Mouse (Mus musculus) testis, adult 2 months (tissue): ENCODE results near the gene Zfyve28. TPM values are rescaled to one million over a fixed set of nuclear protein-coding genes. Genes with fewer than 3 reads are reported as not detected.

Experiments used
- H3K27ac ChIP-seq: fragments of 200-500 bp; 2 replicates; pipeline ENCODE4 v1.5.1; 2012; ENCODE audit warnings: low read depth, low read length; ENCODE audit not compliant: control insufficient read depth, insufficient read depth
- H3K27me3 ChIP-seq: fragments of 200-500 bp; 2 replicates; pipeline ENCODE4 v1.6.1; 2012; ENCODE audit warnings: mild to moderate bottlenecking, low read length, moderate library complexity; ENCODE audit not compliant: control insufficient read depth, insufficient read depth
- H3K36me3 ChIP-seq: fragments of 200-500 bp; 2 replicates; pipeline ENCODE4 v1.6.1; 2012; ENCODE audit warnings: mild to moderate bottlenecking, low read length; ENCODE audit not compliant: control insufficient read depth, insufficient read depth
- H3K4me1 ChIP-seq: fragments of 200-500 bp; 2 replicates; pipeline ENCODE4 v1.6.1; 2012; ENCODE audit warnings: low read length; ENCODE audit not compliant: control insufficient read depth, insufficient read depth
- H3K4me3 ChIP-seq: fragments of 200-500 bp; 2 replicates; pipeline ENCODE4 v1.5.1; 2012; ENCODE audit warnings: low read depth, mild to moderate bottlenecking, low read length, moderate library complexity, mixed read lengths; ENCODE audit not compliant: control insufficient read depth
- CTCF ChIP-seq: fragments of 200-500 bp; IDR thresholded peaks from 2 replicates; pipeline ENCODE4 v1.5.1; 2012; ENCODE audit warnings: low read depth, mild to moderate bottlenecking, inconsistent platforms, low read length, moderate library complexity; ENCODE audit not compliant: control insufficient read depth, insufficient read depth, insufficient replicate concordance
- POLR2A ChIP-seq: fragments of 200-500 bp; IDR thresholded peaks from 2 replicates; pipeline ENCODE4 v1.6.1; 2012; ENCODE audit warnings: low read depth, mild to moderate bottlenecking, inconsistent platforms, low read length, moderate library complexity; ENCODE audit not compliant: control insufficient read depth
- polyA plus RNA-seq: library from polyadenylated mRNA; depleted of rRNA; stranded (reverse); fragments of >200 nt; gene quantifications from 2 replicates; pipeline ENCODE4 v1.2.3, GENCODE M21; 2012

Zfyve28 gene
- polyA plus RNA-seq, 1 experiment = 2.5 TPM

GRCm38 (mm10) chr5:34182486-34182885 lies 105.8 kb downstream of the Zfyve28 start:
- no peak overlapping the region for H3K27ac ChIP-seq
- TF ChIP-seq CTCF = no peak
- no peak for TF ChIP-seq POLR2A
- H3K36me3 ChIP-seq = no peaks in the 10 kb centered on the region; the same call in 1 of the 2 replicates
- no peak overlapping the region for H3K4me3 ChIP-seq
- H3K4me1 ChIP-seq = peaks cover 16% of the 10 kb centered on the region
- H3K27me3 ChIP-seq = no peaks in the 10 kb centered on the region

GRCm38 (mm10) chr5:34177821-34178220 lies 110.4 kb downstream of the Zfyve28 start:
- Histone ChIP-seq H3K4me3 (no peak overlapping the region), H3K36me3 (no peaks in the 10 kb centered on the region; the same call in 1 of the 2 replicates), H3K4me1 (0 out of 2 replicates have a peak, but pooled peaks cover 2% of the 10 kb centered on the region), H3K27me3 (no peaks in the 10 kb centered on the region), H3K27ac (no peak overlapping the region)
- TF ChIP-seq CTCF (no peak), POLR2A (no peak)

- no peak overlapping the region for H3K27ac ChIP-seq
- H3K27me3 ChIP-seq = no peaks in the 10 kb centered on the region
- no peak for TF ChIP-seq POLR2A
- H3K4me1 ChIP-seq = 0 out of 2 replicates have a peak, but pooled peaks cover 2% of the 10 kb centered on the region
- H3K4me3 ChIP-seq = no peak overlapping the region
- no peaks in the 10 kb centered on the region; the same call in 1 of the 2 replicates for H3K36me3 ChIP-seq
These were observed 111.2 kb downstream of the Zfyve28 start for GRCm38 (mm10) chr5:34177091-34177490.

DNA sequence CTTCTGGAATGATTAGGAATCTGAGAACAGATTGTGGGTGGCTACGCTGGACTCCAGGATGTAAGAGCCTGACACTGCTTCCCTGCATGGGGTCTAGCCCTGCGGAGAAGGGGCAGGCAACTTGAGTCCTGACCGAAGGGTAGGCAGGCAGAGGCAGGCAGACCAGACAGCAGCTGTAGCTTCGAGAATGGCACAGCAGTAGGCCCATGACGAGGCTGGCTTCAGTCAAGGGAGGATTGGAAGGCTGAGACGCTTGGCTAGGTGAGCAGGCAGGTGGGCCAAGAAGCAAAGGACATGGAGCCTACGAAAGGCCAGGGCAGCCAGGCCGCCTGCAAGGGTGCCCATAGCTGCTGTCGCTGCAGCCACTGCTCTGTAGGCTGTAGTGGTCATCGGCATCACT lies 111.6 kb downstream of the Zfyve28 start:
- Histone ChIP-seq H3K27me3 (no peaks in the 10 kb centered on the region), H3K36me3 (no peaks in the 10 kb centered on the region), H3K4me1 (0 out of 2 replicates have a peak, but pooled peaks cover under 1% of the 10 kb centered on the region), H3K27ac (no peak overlapping the region), H3K4me3 (no peak overlapping the region)
- no peak for TF ChIP-seq CTCF
- peak; percentile 28; the same call in 1 of the 2 replicates for TF ChIP-seq POLR2A

DNA sequence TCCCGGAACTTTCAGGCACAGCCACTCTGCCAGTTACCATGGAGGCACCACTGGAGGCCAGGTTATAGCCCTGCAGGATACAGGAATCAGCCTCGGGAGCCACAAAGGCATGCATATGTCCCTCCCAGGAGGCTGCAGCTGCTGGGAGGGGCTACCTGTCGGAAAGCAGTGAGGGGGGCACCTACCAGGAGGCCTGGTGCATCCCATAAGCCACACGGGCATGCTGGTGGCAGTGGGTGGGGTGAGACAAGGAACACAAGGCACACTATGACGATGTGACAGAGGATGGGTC lies 112.9 kb downstream of the Zfyve28 start:
- Histone ChIP-seq H3K36me3 (no peaks in the 10 kb centered on the region), H3K4me3 (no peak overlapping the region), H3K27me3 (no peaks in the 10 kb centered on the region)

DNA sequence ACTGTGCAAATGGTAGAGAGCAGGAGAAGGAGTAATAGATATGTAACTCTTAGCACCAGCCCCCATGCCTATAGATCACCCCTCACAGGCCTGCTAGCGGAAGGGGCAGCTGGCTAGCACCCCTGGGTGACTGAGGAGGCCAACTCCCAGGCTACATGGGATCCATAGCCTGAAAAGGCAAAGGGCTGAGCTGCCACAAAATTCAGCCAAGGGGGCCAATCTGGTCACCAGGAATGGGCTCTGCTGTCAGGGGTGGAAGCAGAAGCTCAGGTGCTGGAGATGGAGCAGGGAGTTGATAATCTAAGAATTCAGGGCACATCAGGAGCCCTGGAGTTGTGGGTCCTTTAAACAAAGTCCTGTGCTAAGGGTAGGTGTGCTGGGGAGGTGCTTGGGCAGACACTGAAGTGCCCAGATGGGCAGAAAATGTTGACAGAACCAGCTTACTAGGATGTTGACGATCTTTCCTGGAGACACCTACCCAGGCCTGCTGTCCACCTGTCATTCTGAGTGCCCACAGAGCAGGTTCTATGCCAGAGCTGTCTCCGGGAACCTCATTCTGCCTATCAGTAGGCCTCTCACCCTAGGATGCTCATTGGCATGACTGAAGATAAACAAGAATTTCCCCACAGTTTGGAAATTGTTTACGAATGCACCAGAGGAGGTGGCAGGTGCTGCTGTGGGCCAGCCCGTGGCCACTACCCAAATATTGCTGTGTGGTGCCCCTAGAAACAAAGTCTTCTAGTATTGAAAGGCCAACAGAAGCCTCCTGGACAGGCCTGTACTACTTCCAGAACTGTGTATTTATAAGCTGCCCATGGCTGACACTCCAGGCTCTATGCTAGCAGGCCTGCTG lies 113.5 kb downstream of the Zfyve28 start:
- TF ChIP-seq POLR2A = no peak
- TF ChIP-seq CTCF = no peak
- Histone ChIP-seq H3K36me3 (no peaks in the 10 kb centered on the region), H3K27me3 (no peaks in the 10 kb centered on the region), H3K27ac (no peak overlapping the region), H3K4me3 (no peak overlapping the region), H3K4me1 (peaks cover 6% of the 10 kb centered on the region)

More for the DNA sequence above, 112.9 kb downstream of the Zfyve28 start:
- Histone ChIP-seq H3K4me1 (peaks cover 6% of the 10 kb centered on the region), H3K27ac (no peak overlapping the region)
- no peak for TF ChIP-seq CTCF
- TF ChIP-seq POLR2A = no peak

DNA sequence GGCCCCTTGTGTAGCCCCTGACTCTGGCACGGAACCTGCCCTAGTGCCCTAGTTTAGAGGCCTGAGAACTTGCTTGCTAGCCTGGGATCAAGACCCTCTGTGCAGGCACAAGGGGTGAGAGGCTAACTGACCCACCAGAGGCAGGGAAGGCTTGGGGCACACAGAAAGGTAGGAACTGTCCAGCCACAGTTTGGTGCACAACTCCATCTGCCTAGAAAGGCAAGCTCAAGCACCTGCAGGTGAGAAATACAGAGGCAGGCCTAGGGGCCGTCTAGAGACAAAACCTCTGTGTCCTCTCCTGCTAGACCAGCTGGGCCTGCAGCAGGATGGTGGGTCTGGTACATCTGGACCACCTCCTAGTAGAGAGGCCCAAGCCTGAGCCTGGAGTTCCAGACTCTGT lies 114.2 kb downstream of the Zfyve28 start:
- TF ChIP-seq CTCF (no peak), POLR2A (no peak)
- H3K4me1 ChIP-seq = peaks cover 6% of the 10 kb centered on the region
- H3K27me3 ChIP-seq = no peaks in the 10 kb centered on the region
- H3K27ac ChIP-seq = no peak overlapping the region
- no peak overlapping the region for H3K4me3 ChIP-seq
- no peaks in the 10 kb centered on the region for H3K36me3 ChIP-seq
